Mouse (Mus musculus): Measurements from ENCODE around the gene Eef1akmt3. TPM values are rescaled to one million over a fixed set of nuclear protein-coding genes. Genes with fewer than 3 reads are reported as not detected.

Eef1akmt3 gene
- polyA plus RNA-seq, 1 experiment from 2014 or later, result 0.23 TPM

DNA sequence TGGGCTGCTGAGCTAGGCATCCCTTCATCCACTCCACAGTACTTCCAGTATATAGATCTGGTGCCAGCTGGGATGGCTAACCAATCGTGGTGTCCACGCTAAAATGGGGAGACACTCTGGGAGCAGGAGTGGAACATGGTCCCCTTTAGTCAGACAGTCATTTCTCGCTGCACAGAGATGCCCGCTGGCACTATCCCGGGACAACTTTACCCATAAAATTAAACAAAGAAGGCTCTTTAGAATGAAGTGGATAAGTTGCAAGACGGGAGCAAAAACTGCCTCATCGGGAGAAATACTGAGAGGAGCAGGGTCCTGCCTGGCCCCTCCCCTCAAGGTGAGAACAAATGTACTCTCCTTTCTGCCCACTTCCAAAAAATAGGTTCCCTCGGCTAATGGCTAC lies 17.4 kb upstream of the Eef1akmt3 start:
- H3K36me3 ChIP-seq (ENCODE audit: control insufficient read depth, insufficient read depth, low read length), result peaks cover 26% of the 10 kb centered on the region
- peaks cover 23% of the 10 kb centered on the region for H3K4me1 ChIP-seq (ENCODE audit: control insufficient read depth, insufficient read depth, low read depth, low read length)
- 3% methylated on average over 8 of the region's 8 CpGs for WGBS
- H3K4me2 ChIP-seq (ENCODE audit: low read length), result peak overlapping the region; percentile 86
- H3K27ac ChIP-seq (ENCODE audit: low read depth, low read length), result peak overlapping the region; percentile 94
- H3K27me3 ChIP-seq (replicated peaks; ENCODE audit: control insufficient read depth, insufficient read depth, low read length), result no peaks in the 10 kb centered on the region
- peak overlapping the region; percentile 97 for H3K9ac ChIP-seq (ENCODE audit: low read depth, low read length)
- no peaks in the 10 kb centered on the region for H3K9me3 ChIP-seq (ENCODE audit: control insufficient read depth, low read length)
- ATAC-seq, result no peak
- peak overlapping the region; percentile 81 for H3K4me3 ChIP-seq (ENCODE audit: low read length)

DNA sequence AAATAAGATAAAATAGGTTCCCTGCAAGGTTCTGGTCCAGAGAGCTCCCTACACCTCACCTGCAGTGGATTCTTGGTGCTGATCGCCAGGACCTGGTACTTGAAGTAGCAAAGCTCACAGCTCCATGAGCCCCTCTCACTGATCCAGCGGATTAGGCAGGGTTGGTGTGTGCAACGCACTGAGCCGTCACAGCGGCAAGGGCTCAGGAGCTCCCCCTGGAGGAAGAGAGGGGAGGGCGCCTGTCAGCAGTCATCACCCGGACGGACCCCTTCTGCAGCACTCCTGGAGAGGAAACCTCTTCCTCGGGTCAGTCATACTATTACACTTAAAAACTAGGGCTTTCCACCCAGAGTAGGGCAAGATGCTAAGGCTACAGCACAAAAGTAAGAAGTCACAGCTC lies 16.8 kb upstream of the Eef1akmt3 start:
- Histone ChIP-seq H3K27ac (ENCODE audit: low read depth, low read length) (no peak overlapping the region), H3K4me3 (ENCODE audit: low read length) (peak overlapping the region; percentile 81), H3K36me3 (ENCODE audit: control insufficient read depth, insufficient read depth, low read length) (peaks cover 26% of the 10 kb centered on the region), H3K9me3 (ENCODE audit: control insufficient read depth, low read length) (no peaks in the 10 kb centered on the region), H3K27me3 (replicated peaks; ENCODE audit: control insufficient read depth, insufficient read depth, low read length) (no peaks in the 10 kb centered on the region), H3K4me2 (ENCODE audit: low read length) (peak overlapping the region; percentile 86), H3K4me1 (ENCODE audit: control insufficient read depth, insufficient read depth, low read depth, low read length) (peaks cover 23% of the 10 kb centered on the region), H3K9ac (ENCODE audit: low read depth, low read length) (peak overlapping the region; percentile 97)
- ATAC-seq, result 0 out of 2 replicates have a peak, but pooled peaks have one; percentile 10
- WGBS, result 0% methylated on average over 9 of the region's 9 CpGs

DNA sequence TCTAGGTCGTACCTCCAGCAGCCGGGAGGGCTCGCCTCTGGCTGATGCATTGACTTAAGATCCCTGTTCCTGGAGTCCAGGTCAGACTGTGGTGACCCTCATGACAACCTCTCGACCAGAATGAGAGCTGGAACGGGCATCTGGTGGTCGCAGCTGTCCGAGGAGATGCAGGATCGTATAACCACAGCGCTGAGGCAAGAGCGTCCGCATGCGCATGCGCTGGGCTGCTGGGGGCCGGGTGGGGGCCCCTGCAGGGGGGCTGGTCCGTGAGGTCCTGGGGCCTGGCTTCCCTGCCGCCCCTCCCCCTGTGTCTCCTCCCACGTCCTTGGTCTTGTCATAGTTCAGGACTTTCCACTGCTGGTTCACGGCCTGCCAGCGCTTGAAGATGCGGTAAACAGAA lies 15.2 kb upstream of the Eef1akmt3 start:
- Histone ChIP-seq H3K9ac (ENCODE audit: low read depth, low read length) (no peak overlapping the region), H3K9me3 (ENCODE audit: control insufficient read depth, low read length) (no peaks in the 10 kb centered on the region), H3K4me1 (ENCODE audit: control insufficient read depth, insufficient read depth, low read depth, low read length) (peaks cover 17% of the 10 kb centered on the region), H3K4me2 (ENCODE audit: low read length) (no peak overlapping the region), H3K27ac (ENCODE audit: low read depth, low read length) (no peak overlapping the region), H3K36me3 (ENCODE audit: control insufficient read depth, insufficient read depth, low read length) (peaks cover 26% of the 10 kb centered on the region), H3K27me3 (replicated peaks; ENCODE audit: control insufficient read depth, insufficient read depth, low read length) (peaks cover 3% of the 10 kb centered on the region), H3K4me3 (ENCODE audit: low read length) (no peak overlapping the region)
- WGBS, result 86% methylated on average over 19 of the region's 20 CpGs
- ATAC-seq, result no peak

DNA sequence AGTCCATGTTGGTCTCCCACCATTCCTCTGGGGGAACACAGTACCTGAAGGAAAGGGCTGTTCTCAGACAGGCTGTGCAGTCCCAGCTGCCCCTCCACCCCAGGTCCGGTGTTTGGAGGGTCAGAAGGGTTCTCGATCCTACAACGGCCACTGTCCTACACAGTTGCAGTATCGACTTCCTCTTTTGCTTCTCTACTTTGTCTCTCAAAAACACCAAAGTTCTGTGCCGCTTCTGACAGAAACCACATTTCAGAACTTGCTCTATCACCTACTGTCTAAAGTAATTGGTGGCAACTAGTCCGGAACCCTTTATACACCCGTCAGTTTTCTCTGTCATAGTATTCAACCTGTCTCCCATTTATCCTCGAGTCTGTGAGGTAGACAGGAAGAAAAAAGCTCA lies 14.1 kb upstream of the Eef1akmt3 start:
- no peak for ATAC-seq
- H3K27ac ChIP-seq (ENCODE audit: low read depth, low read length), result no peak overlapping the region
- no peak overlapping the region for H3K9ac ChIP-seq (ENCODE audit: low read depth, low read length)
- no peak overlapping the region for H3K4me2 ChIP-seq (ENCODE audit: low read length)
- H3K4me1 ChIP-seq (ENCODE audit: control insufficient read depth, insufficient read depth, low read depth, low read length), result peaks cover 11% of the 10 kb centered on the region
- WGBS, result 88% methylated on average over 8 of the region's 8 CpGs
- no peak overlapping the region for H3K4me3 ChIP-seq (ENCODE audit: low read length)
- peaks cover 26% of the 10 kb centered on the region for H3K36me3 ChIP-seq (ENCODE audit: control insufficient read depth, insufficient read depth, low read length)
- peaks cover 14% of the 10 kb centered on the region for H3K27me3 ChIP-seq (replicated peaks; ENCODE audit: control insufficient read depth, insufficient read depth, low read length)
- H3K9me3 ChIP-seq (ENCODE audit: control insufficient read depth, low read length), result no peaks in the 10 kb centered on the region

DNA sequence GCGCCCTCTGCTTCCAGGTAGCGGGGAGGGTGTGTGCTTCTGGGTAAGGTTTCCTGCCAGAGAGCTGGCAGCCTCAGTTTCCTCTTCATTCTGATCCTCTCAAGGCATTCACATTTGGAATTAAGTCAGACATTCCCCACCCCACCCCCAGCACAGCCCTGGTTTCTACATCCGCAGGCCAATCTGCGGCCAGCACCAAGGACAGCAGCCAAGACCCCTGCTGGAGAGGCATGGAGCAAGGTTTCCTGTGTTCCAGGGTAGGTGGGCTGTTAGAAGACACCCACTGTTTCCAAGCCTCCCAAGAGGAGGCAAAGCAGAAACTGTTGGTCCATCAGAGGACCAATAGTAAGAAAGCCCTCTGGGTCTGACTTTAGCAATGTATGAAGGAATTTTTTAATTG lies 13.3 kb upstream of the Eef1akmt3 start:
- H3K4me1 ChIP-seq (ENCODE audit: control insufficient read depth, insufficient read depth, low read depth, low read length), result peaks cover 11% of the 10 kb centered on the region
- H3K9me3 ChIP-seq (ENCODE audit: control insufficient read depth, low read length), result no peaks in the 10 kb centered on the region
- no peak overlapping the region for H3K4me3 ChIP-seq (ENCODE audit: low read length)
- ATAC-seq, result no peak
- peaks cover 20% of the 10 kb centered on the region for H3K27me3 ChIP-seq (replicated peaks; ENCODE audit: control insufficient read depth, insufficient read depth, low read length)
- no peak overlapping the region for H3K27ac ChIP-seq (ENCODE audit: low read depth, low read length)
- H3K36me3 ChIP-seq (ENCODE audit: control insufficient read depth, insufficient read depth, low read length), result peaks cover 26% of the 10 kb centered on the region
- 74% methylated on average over 4 of the region's 4 CpGs for WGBS
- H3K9ac ChIP-seq (ENCODE audit: low read depth, low read length), result no peak overlapping the region
- H3K4me2 ChIP-seq (ENCODE audit: low read length), result no peak overlapping the region

DNA sequence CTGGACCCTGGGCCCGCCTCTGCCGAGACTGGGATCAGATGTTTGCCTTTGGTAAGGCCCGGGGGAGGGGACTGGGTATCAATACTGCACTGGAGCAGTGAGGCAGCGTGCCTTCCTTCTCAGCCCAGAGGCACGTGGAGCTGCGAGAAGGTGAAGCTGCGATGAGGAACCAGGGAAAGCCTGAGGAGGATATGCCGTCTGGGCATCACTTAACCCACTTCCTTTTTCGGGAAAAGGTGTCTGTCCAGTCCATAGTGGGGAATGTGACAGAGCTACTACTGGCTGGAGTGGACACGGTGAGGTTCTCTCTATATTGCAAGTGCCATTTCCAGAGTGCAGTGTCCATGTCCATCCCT lies 8.8 kb upstream of the Eef1akmt3 start:
- H3K4me3 ChIP-seq (ENCODE audit: low read length), result no peak overlapping the region
- no peak for ATAC-seq
- peaks cover 3% of the 10 kb centered on the region; the same call in 1 of the 2 replicates for H3K4me1 ChIP-seq (ENCODE audit: control insufficient read depth, insufficient read depth, low read depth, low read length)
- peaks cover 39% of the 10 kb centered on the region for H3K27me3 ChIP-seq (replicated peaks; ENCODE audit: control insufficient read depth, insufficient read depth, low read length)
- 25% methylated on average over 10 of the region's 10 CpGs for WGBS
- no peak overlapping the region for H3K9ac ChIP-seq (ENCODE audit: low read depth, low read length)
- no peak overlapping the region for H3K4me2 ChIP-seq (ENCODE audit: low read length)
- peaks cover 3% of the 10 kb centered on the region; the same call in 1 of the 2 replicates for H3K36me3 ChIP-seq (ENCODE audit: control insufficient read depth, insufficient read depth, low read length)
- no peaks in the 10 kb centered on the region for H3K9me3 ChIP-seq (ENCODE audit: control insufficient read depth, low read length)
- no peak overlapping the region for H3K27ac ChIP-seq (ENCODE audit: low read depth, low read length)

DNA sequence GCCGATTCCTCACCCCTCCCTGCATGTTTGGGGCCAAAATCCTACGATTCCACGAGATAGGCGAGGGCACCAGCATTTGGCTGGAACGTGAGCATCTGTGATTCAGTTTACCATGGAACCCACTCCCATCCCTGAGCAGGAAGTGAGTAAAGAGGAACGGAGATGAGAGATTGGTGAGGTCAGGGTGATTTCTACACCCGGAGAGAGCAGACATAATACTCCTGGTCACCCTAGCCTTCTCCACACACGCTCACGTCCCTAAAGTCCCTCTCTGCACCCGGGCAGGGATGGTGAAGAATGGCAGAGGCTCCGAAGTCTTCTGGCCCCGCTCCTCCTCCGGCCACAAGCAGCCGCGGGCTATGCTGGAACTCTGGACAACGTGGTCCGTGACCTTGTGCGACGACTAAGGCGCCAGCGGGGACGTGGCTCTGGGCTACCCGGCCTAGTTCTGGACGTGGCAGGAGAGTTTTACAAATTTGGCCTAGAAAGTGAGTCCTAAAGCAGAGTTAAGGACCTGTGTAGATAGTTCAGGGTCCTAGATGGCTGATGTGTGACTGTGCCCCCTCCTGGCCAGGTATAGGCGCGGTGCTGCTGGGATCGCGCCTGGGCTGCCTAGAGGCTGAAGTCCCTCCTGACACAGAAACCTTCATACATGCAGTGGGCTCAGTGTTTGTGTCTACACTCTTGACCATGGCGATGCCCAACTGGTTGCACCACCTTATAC lies 8.2 kb upstream of the Eef1akmt3 start:
- Histone ChIP-seq H3K9ac (ENCODE audit: low read depth, low read length) (no peak overlapping the region), H3K4me1 (ENCODE audit: control insufficient read depth, insufficient read depth, low read depth, low read length) (peaks cover 3% of the 10 kb centered on the region; the same call in 1 of the 2 replicates), H3K4me2 (ENCODE audit: low read length) (peak overlapping the region; percentile 13; the same call in 1 of the 2 replicates), H3K9me3 (ENCODE audit: control insufficient read depth, low read length) (no peaks in the 10 kb centered on the region), H3K36me3 (ENCODE audit: control insufficient read depth, insufficient read depth, low read length) (peaks cover 6% of the 10 kb centered on the region; the same call in 1 of the 2 replicates), H3K27ac (ENCODE audit: low read depth, low read length) (no peak overlapping the region), H3K4me3 (ENCODE audit: low read length) (peak overlapping the region; percentile 12; the same call in 1 of the 2 replicates), H3K27me3 (replicated peaks; ENCODE audit: control insufficient read depth, insufficient read depth, low read length) (peaks cover 39% of the 10 kb centered on the region)
- no peak for ATAC-seq
- WGBS, result 5% methylated on average over 29 of the region's 29 CpGs

DNA sequence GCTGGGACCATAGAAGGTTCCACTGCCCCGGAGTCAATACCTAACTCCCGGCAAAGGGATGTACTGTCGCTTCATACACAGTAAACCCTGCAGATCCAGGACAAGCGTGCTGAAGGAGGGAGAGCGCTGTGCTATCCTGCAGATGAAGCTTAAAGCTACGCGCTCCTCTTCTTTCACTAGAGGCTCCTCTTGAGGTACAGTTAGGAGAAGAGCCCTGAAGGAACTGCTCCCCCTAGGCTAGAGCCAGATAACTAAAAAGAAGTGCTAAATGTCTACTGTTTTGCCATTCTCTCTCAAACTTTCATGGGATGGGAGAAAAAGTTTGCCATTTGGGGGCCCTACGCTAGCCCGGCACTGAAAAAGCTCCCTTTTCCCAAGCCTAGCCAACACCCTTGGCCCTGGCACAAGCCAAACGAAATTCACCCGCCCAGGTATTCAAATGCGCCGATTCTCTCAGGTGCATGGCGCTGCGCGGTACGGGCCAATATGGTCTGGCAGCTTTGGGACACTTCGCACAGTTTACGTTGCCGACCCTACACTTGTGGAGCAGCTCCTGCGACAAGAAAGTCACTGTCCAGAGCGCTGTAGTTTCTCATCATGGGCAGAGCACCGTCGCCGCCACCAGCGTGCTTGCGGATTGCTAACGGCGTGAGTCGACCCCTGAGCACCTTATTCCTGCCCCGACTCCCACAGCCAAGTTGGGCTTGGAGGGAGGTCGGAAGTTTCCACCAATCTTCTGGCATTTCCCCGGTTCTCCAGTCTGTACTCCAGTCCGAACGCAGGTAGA lies 7.5 kb upstream of the Eef1akmt3 start:
- Histone ChIP-seq H3K4me1 (ENCODE audit: control insufficient read depth, insufficient read depth, low read depth, low read length) (peaks cover 3% of the 10 kb centered on the region; the same call in 1 of the 2 replicates), H3K27me3 (replicated peaks; ENCODE audit: control insufficient read depth, insufficient read depth, low read length) (peaks cover 39% of the 10 kb centered on the region), H3K9ac (ENCODE audit: low read depth, low read length) (no peak overlapping the region), H3K27ac (ENCODE audit: low read depth, low read length) (no peak overlapping the region), H3K4me2 (ENCODE audit: low read length) (peak overlapping the region; percentile 13; the same call in 1 of the 2 replicates), H3K4me3 (ENCODE audit: low read length) (peak overlapping the region; percentile 12), H3K36me3 (ENCODE audit: control insufficient read depth, insufficient read depth, low read length) (0 out of 2 replicates have a peak, but pooled peaks cover 4% of the 10 kb centered on the region), H3K9me3 (ENCODE audit: control insufficient read depth, low read length) (no peaks in the 10 kb centered on the region)
- ATAC-seq, result no peak
- 5% methylated on average over 35 of the region's 35 CpGs for WGBS

DNA sequence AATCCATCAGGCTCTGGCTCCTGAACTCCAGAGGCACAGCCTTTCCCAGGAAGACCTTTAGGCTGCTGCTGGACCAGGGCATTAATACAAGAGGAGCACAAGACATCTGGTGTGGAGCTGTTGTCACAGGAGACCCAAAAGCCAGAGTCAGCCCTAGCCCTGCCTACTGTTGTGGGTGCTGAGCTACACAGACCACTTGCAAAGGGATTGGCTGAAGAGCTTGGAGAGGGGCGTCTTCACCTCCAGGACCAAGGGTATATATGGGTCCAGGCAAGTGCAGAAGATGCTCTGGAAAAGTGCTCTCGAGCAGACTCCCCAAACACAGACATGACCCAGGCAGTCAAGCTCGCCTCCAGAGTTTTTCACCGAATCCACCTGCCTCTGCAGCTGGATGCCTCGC lies 6.6 kb upstream of the Eef1akmt3 start, which contains the start of gene Cyp27b1:
Cyp27b1 (plus strand) TSS at position 297 of the 400 bp plus-strand sequence.
- no peak for ATAC-seq
- 34% methylated on average over 5 of the region's 5 CpGs for WGBS
- H3K4me2 ChIP-seq (ENCODE audit: low read length), result peak within 1 kb of the TSS; percentile 13; the same call in 1 of the 2 replicates
- H3K9me3 ChIP-seq (ENCODE audit: control insufficient read depth, low read length), result no peaks in the 10 kb centered on the region
- no peak within 1 kb of the TSS for H3K9ac ChIP-seq (ENCODE audit: low read depth, low read length)
- peak within 1 kb of the TSS; percentile 12 for H3K4me3 ChIP-seq (ENCODE audit: low read length)
- H3K27ac ChIP-seq (ENCODE audit: low read depth, low read length), result no peak within 1 kb of the TSS
- H3K27me3 ChIP-seq (replicated peaks; ENCODE audit: control insufficient read depth, insufficient read depth, low read length), result peaks cover 39% of the 10 kb centered on the region
- H3K36me3 ChIP-seq (ENCODE audit: control insufficient read depth, insufficient read depth, low read length), result 0 out of 2 replicates have a peak, but pooled peaks cover 4% of the 10 kb centered on the region
- peaks cover 3% of the 10 kb centered on the region; the same call in 1 of the 2 replicates for H3K4me1 ChIP-seq (ENCODE audit: control insufficient read depth, insufficient read depth, low read depth, low read length)

All from hindbrain, embryonic 16.5 days (tissue).